Mouse (Mus musculus): Measurements from ENCODE around the gene C1galt1. TPM values are rescaled to one million over a fixed set of nuclear protein-coding genes. Genes with fewer than 3 reads are reported as not detected.

C1galt1 gene
- total and polyA plus RNA-seq, 3 experiments, result 7.0 to 22.2 (median 12.2) TPM

- in situ Hi-C loops (cut with MboI; ENCODE audit: low pct_ligation_motif_present, low pct_unique_long_range_greater_than_20kb, low sequenced_read_pairs), result no loop called here
- Histone ChIP-seq H3K27me3 (replicated peaks) (no peaks in the 10 kb centered on the region), H3K4me1 (ENCODE audit: control insufficient read depth in 1 of 2, insufficient read depth in 2 of 2) (peaks cover 2 to 5% of the 10 kb centered on the region in 2 experiments; a peak in 2 of 4 replicates), H3K27ac (ENCODE audit: insufficient read depth, low read depth) (no peak overlapping the region), H3K79me2 (replicated peaks; ENCODE audit: control insufficient read depth, extremely low read depth, insufficient read depth, poor library complexity, severe bottlenecking) (no peaks in the 10 kb centered on the region), H3K4me2 (ENCODE audit: insufficient read depth, low read depth, poor library complexity, severe bottlenecking) (peak overlapping the region; percentile 36), H3K9ac (ENCODE audit: insufficient read depth, low read depth) (no peak overlapping the region), H3K36me3 (replicated peaks in 1 of 2; ENCODE audit: control insufficient read depth in 1 of 2, insufficient read depth in 1 of 2, low read length in 1 of 2) (no peaks in the 10 kb centered on the region), H3K4me3 (replicated peaks in 1 of 3; ENCODE audit: low read depth in 2 of 3, low read length in 2 of 3, poor library complexity in 1 of 3) (no peak overlapping the region), H3K9me3 (replicated peaks; ENCODE audit: low read length) (no peaks in the 10 kb centered on the region)
- dilution Hi-C loops (cut with MboI; ENCODE audit: extremely low pct_ligation_motif_present, extremely low pct_unique_long_range_greater_than_20kb, low sequenced_read_pairs), result no loop called here
- DNase-seq (ENCODE audit: extremely low read depth), result peak; percentile 5
- TF ChIP-seq UBTF (IDR thresholded peaks at IDR 0.05; ENCODE audit: low read depth, low read length) (no peak), RAD21 (IDR thresholded peaks at IDR 0.05; ENCODE audit: low read depth, low read length) (no peak), POLR2AphosphoS2 (IDR thresholded peaks at IDR 0.05; ENCODE audit: low read depth, low read length) (no peak), E2F4 (IDR thresholded peaks at IDR 0.05; ENCODE audit: insufficient replicate concordance, low read depth, low read length) (no peak), SIN3A (IDR thresholded peaks at IDR 0.05; ENCODE audit: low read length) (no peak), ZC3H11A (IDR thresholded peaks at IDR 0.05; ENCODE audit: low read depth, low read length) (no peak), EP300 (IDR thresholded peaks at IDR 0.05; ENCODE audit: low read length) (no peak), HCFC1 (IDR thresholded peaks at IDR 0.05; ENCODE audit: low read depth, low read length) (no peak), USF1 (IDR thresholded peaks at IDR 0.05; ENCODE audit: low read depth, low read length) (no peak), MAZ (IDR thresholded peaks at IDR 0.05; ENCODE audit: low read depth, low read length) (no peak)
Observed at GRCm38 (mm10) chr6:7816233-7816632, 28.4 kb upstream of the C1galt1 start.

DNA sequence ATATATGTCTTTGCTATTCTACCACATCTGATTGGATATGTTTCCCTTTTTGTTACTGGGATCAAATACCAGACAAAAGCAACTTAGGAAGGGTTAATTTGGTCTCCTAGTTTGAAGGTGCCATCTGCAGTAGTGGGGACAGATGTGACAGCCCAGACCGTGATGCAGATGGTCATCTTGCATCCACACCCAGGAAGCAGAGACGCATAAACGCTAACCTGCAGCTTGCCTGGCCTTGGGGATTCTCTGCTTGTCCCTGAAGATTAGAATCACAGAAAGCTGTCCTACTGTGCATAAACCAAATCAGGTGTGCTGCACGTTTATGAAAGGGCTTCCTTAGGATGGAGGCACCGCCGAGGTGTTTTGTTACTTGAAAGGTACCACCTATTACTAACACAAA lies 22.0 kb upstream of the C1galt1 start:
- no peaks in the 10 kb centered on the region for H3K27me3 ChIP-seq (replicated peaks)
- no peak overlapping the region for H3K4me3 ChIP-seq (replicated peaks in 1 of 3; ENCODE audit: low read depth in 2 of 3, low read length in 2 of 3, poor library complexity in 1 of 3)
- H3K4me1 ChIP-seq (ENCODE audit: control insufficient read depth in 1 of 2, insufficient read depth in 2 of 2), result no peaks in the 10 kb centered on the region
- no peaks in the 10 kb centered on the region for H3K36me3 ChIP-seq (replicated peaks in 1 of 2; ENCODE audit: control insufficient read depth in 1 of 2, insufficient read depth in 1 of 2, low read length in 1 of 2)
- DNase-seq (ENCODE audit: extremely low read depth), result no peak
- no peaks in the 10 kb centered on the region for H3K9me3 ChIP-seq (replicated peaks; ENCODE audit: low read length)
- dilution Hi-C loops (cut with MboI; ENCODE audit: extremely low pct_ligation_motif_present, extremely low pct_unique_long_range_greater_than_20kb, low sequenced_read_pairs), result no loop called here
- TF ChIP-seq KAT2A (IDR thresholded peaks at IDR 0.05; ENCODE audit: insufficient replicate concordance, low read length) (no peak), MEF2A (IDR thresholded peaks at IDR 0.05; ENCODE audit: borderline replicate concordance, low read depth, low read length) (no peak), E2F4 (IDR thresholded peaks at IDR 0.05; ENCODE audit: insufficient replicate concordance, low read depth, low read length) (no peak), SIN3A (IDR thresholded peaks at IDR 0.05; ENCODE audit: low read length) (no peak), NRF1 (IDR thresholded peaks at IDR 0.05; ENCODE audit: low read depth, low read length) (no peak), TCF12 (IDR thresholded peaks at IDR 0.05; ENCODE audit: low read depth, low read length) (no peak), CHD2 (IDR thresholded peaks at IDR 0.05; ENCODE audit: low read length) (no peak), ETS1 (conservative IDR thresholded peaks at IDR 0.05; ENCODE audit: low read depth, low read length) (no peak), MAFK (IDR thresholded peaks at IDR 0.05; ENCODE audit: insufficient replicate concordance, low read length) (no peak), ZKSCAN1 (IDR thresholded peaks at IDR 0.05; ENCODE audit: borderline replicate concordance, low read depth, low read length) (no peak), SMC3 (IDR thresholded peaks at IDR 0.05; ENCODE audit: low read depth, low read length) (no peak), CHD1 (IDR thresholded peaks at IDR 0.05; ENCODE audit: low read depth, low read length) (no peak), USF1 (IDR thresholded peaks at IDR 0.05; ENCODE audit: low read depth, low read length) (no peak), MYC (IDR thresholded peaks at IDR 0.05; ENCODE audit: low read depth, low read length) (no peak), GABPA (IDR thresholded peaks at IDR 0.05; ENCODE audit: insufficient replicate concordance, low read depth, low read length) (no peak), JUN (IDR thresholded peaks at IDR 0.05; ENCODE audit: insufficient read depth, low read depth, low read length) (no peak), BHLHE40 (IDR thresholded peaks at IDR 0.05; ENCODE audit: low read depth, low read length) (no peak), CTCF (conservative IDR thresholded peaks at IDR 0.05 in 1 of 2, IDR thresholded peaks at IDR 0.05 in 1 of 2; ENCODE audit: low read depth in 2 of 2, low read length in 2 of 2) (no peak), PAX5 (IDR thresholded peaks at IDR 0.05; ENCODE audit: low read length) (no peak), EP300 (IDR thresholded peaks at IDR 0.05; ENCODE audit: low read length) (no peak)
- no peak overlapping the region for H3K27ac ChIP-seq (ENCODE audit: insufficient read depth, low read depth)
- H3K9ac ChIP-seq (ENCODE audit: insufficient read depth, low read depth), result no peak overlapping the region
- H3K4me2 ChIP-seq (ENCODE audit: insufficient read depth, low read depth, poor library complexity, severe bottlenecking), result peak overlapping the region; percentile 16; the same call in 1 of the 2 replicates
- no peaks in the 10 kb centered on the region for H3K79me2 ChIP-seq (replicated peaks; ENCODE audit: control insufficient read depth, extremely low read depth, insufficient read depth, poor library complexity, severe bottlenecking)
- in situ Hi-C loops (cut with MboI; ENCODE audit: low pct_ligation_motif_present, low pct_unique_long_range_greater_than_20kb, low sequenced_read_pairs), result no loop called here
